Mouse (Mus musculus) liver, embryonic 11.5 days (tissue): Measurements from ENCODE around the gene Bola2. TPM values are rescaled to one million over a fixed set of nuclear protein-coding genes. Genes with fewer than 3 reads are reported as not detected.

Experiments
- ATAC-seq: fragments of 200-750 bp; cut with Nextera tagmentation; replicated peaks from 2 replicates; pipeline ENCODE4 v1.8.0; 2017; ENCODE audit warnings: moderate number of reproducible peaks, mild to moderate bottlenecking, moderate TSS enrichment, moderate library complexity; ENCODE audit not compliant: low FRiP score
- DNase-seq: peaks from one replicate; pipeline ENCODE4 v3.0.0-alpha.2; 2017; ENCODE audit warnings: low spot score
- H3K27ac ChIP-seq: fragments of 300-500 bp; sonication (generic); 2 replicates; pipeline ENCODE4 v1.5.1; 2014; ENCODE audit warnings: mild to moderate bottlenecking, low read depth, low read length, control low read depth
- H3K27me3 ChIP-seq: fragments of 300-500 bp; sonication (generic); replicated peaks from 2 replicates; pipeline ENCODE4 v1.6.1; 2014; ENCODE audit warnings: low read length, mixed read lengths; ENCODE audit not compliant: control insufficient read depth, insufficient read depth
- H3K36me3 ChIP-seq: fragments of 300-500 bp; sonication (generic); 2 replicates; pipeline ENCODE4 v1.6.1; 2014; ENCODE audit warnings: mild to moderate bottlenecking, low read length, moderate library complexity, mixed read lengths; ENCODE audit not compliant: control insufficient read depth, insufficient read depth
- H3K4me1 ChIP-seq: fragments of 300-500 bp; sonication (generic); replicated peaks from 2 replicates; pipeline ENCODE4 v1.6.1; 2014; ENCODE audit warnings: low read length, mixed read lengths; ENCODE audit not compliant: control insufficient read depth, insufficient read depth
- H3K4me2 ChIP-seq: fragments of 300-500 bp; sonication (generic); 2 replicates; pipeline ENCODE4 v1.6.1; 2014; ENCODE audit warnings: mild to moderate bottlenecking, control low read depth, moderate library complexity
- H3K4me3 ChIP-seq: fragments of 300-500 bp; sonication (generic); 2 replicates; pipeline ENCODE4 v1.5.1; 2014; ENCODE audit warnings: low read depth, low read length, control low read depth
- H3K9ac ChIP-seq: fragments of 300-500 bp; sonication (generic); 2 replicates; pipeline ENCODE4 v1.6.1; 2014; ENCODE audit warnings: low read depth, low read length, control low read depth
- H3K9me3 ChIP-seq: fragments of 300-500 bp; sonication (generic); 2 replicates; pipeline ENCODE4 v1.6.1; 2016; ENCODE audit warnings: low read length, inconsistent platforms, mixed read lengths; ENCODE audit not compliant: control insufficient read depth
- WGBS: fragments of 180-500 bp; shearing (Covaris S2); extraction: QIAGEN DNeasy Blood & Tissue Kit; methylation state at CpG from one replicate; pipeline ENCODE4 v1.1.7; 2014; 5-methylcytosine and 5-hydroxymethylcytosine counted together
- polyA plus RNA-seq: library from polyadenylated mRNA; unstranded; fragments of >200 nt; fragmentation: Nextera tagmentation; extraction: Ambion mirVana; gene quantifications from 2 replicates; pipeline ENCODE4 v1.2.1, GENCODE M21; 2014

Bola2 gene
- polyA plus RNA-seq, 1 experiment from 2014 or later = 217 TPM

- peak overlapping the region; percentile 15; the same call in 1 of the 2 replicates for H3K4me3 ChIP-seq
- peak overlapping the region; percentile 70; the same call in 1 of the 2 replicates for H3K27ac ChIP-seq
- H3K4me1 ChIP-seq = 0 out of 2 replicates have a peak, but pooled peaks cover 2% of the 10 kb centered on the region
- ATAC-seq = no peak
- DNase-seq = no peak
- peak overlapping the region; percentile 41 for H3K4me2 ChIP-seq
- 0 out of 2 replicates have a peak overlapping the region, but pooled peaks have one; percentile 22 for H3K9ac ChIP-seq
- 56% methylated on average over 12 of the region's 12 CpGs for WGBS
- no peaks in the 10 kb centered on the region for H3K36me3 ChIP-seq
- no peaks in the 10 kb centered on the region for H3K27me3 ChIP-seq
- no peaks in the 10 kb centered on the region for H3K9me3 ChIP-seq
Measured at GRCm38 (mm10) chr7:126746066-126746465, 50.9 kb downstream of the Bola2 start.

- 17% methylated on average over 6 of the region's 6 CpGs for WGBS
- Histone ChIP-seq H3K4me1 (0 out of 2 replicates have a peak, but pooled peaks cover 2% of the 10 kb centered on the region), H3K36me3 (no peaks in the 10 kb centered on the region), H3K9ac (no peak overlapping the region), H3K27ac (peak overlapping the region; percentile 70; the same call in 1 of the 2 replicates), H3K27me3 (no peaks in the 10 kb centered on the region), H3K9me3 (no peaks in the 10 kb centered on the region), H3K4me2 (peak overlapping the region; percentile 41), H3K4me3 (no peak overlapping the region)
- ATAC-seq (peak; percentile 43), DNase-seq (no peak)
Measured at GRCm38 (mm10) chr7:126746798-126747197, 51.6 kb downstream of the Bola2 start.

GRCm38 (mm10) chr7:126748824-126749223, 53.6 kb downstream of the Bola2 start:
- no peak overlapping the region for H3K27ac ChIP-seq
- 0 out of 2 replicates have a peak, but pooled peaks cover 2% of the 10 kb centered on the region for H3K4me1 ChIP-seq
- 72% methylated on average over 7 of the region's 7 CpGs for WGBS

More at GRCm38 (mm10) chr7:126748824-126749223, 53.6 kb downstream of the Bola2 start:
- ATAC-seq (no peak), DNase-seq (no peak)
- no peaks in the 10 kb centered on the region for H3K9me3 ChIP-seq
- no peaks in the 10 kb centered on the region for H3K36me3 ChIP-seq
- no peak overlapping the region for H3K4me3 ChIP-seq
- H3K9ac ChIP-seq = no peak overlapping the region
- no peaks in the 10 kb centered on the region for H3K27me3 ChIP-seq
- no peak overlapping the region for H3K4me2 ChIP-seq

Other genes starting within 250 kb of the Bola2 start
- 1.3 TPM in 2 replicates for gene Atp2a1, start 232.3 kb upstream of the Bola2 start, polyA plus RNA-seq
- gene Sh2b1, start 220.0 kb upstream of the Bola2 start, polyA plus RNA-seq = 26.2 and 26.4 TPM in 2 replicates
- 193 and 211 TPM in 2 replicates for gene Tufm, start 208.0 kb upstream of the Bola2 start, polyA plus RNA-seq
- 71.4 and 75.7 TPM in 2 replicates for gene Atxn2l, start 192.0 kb upstream of the Bola2 start, polyA plus RNA-seq
- 195 and 201 TPM in 2 replicates for gene Eif3c, start 129.0 kb upstream of the Bola2 start, polyA plus RNA-seq
- 0.68 and 1.4 TPM in 2 replicates for gene Apobr, start 110.5 kb upstream of the Bola2 start, polyA plus RNA-seq
- gene Cln3, start 109.6 kb upstream of the Bola2 start, polyA plus RNA-seq = 19.7 and 25.2 TPM in 2 replicates
- not detected in 2 replicates for gene Il27, start 100.5 kb upstream of the Bola2 start, polyA plus RNA-seq
- 4.3 and 7.1 TPM in 2 replicates for gene Nupr1, start 64.5 kb upstream of the Bola2 start, polyA plus RNA-seq
- gene Sgf29, start 46.1 kb upstream of the Bola2 start, polyA plus RNA-seq = 53.7 and 64.5 TPM in 2 replicates
- gene Sult1a1, start 19.0 kb upstream of the Bola2 start, polyA plus RNA-seq = 0.14 and 0.44 TPM in 2 replicates
- gene Slx1b, start 383 bp downstream of the Bola2 start, polyA plus RNA-seq = 6.6 and 7.7 TPM in 2 replicates
- 94.0 and 94.9 TPM in 2 replicates for gene Coro1a, start 12.4 kb downstream of the Bola2 start, polyA plus RNA-seq
- gene Mapk3, start 64.2 kb downstream of the Bola2 start, polyA plus RNA-seq = 34.0 and 39.3 TPM in 2 replicates
- gene Gdpd3, start 70.9 kb downstream of the Bola2 start, polyA plus RNA-seq = 0.87 and 0.96 TPM in 2 replicates
- gene Ypel3, start 81.6 kb downstream of the Bola2 start, polyA plus RNA-seq = 49.1 and 52.2 TPM in 2 replicates
- 0.22 and 0.55 TPM in 2 replicates for gene Tbx6, start 86.1 kb downstream of the Bola2 start, polyA plus RNA-seq
- 266 and 269 TPM in 2 replicates for gene Ppp4c, start 97.1 kb downstream of the Bola2 start, polyA plus RNA-seq
- 0.21 TPM in 1 of 2 replicates, not detected in the other for gene Fam57b, start 102.3 kb downstream of the Bola2 start, polyA plus RNA-seq
- gene 4930451I11Rik, start 136.2 kb downstream of the Bola2 start, polyA plus RNA-seq = not detected in 2 replicates
- 0.52 and 1.6 TPM in 2 replicates for gene Doc2a, start 152.0 kb downstream of the Bola2 start, polyA plus RNA-seq
- gene Hirip3, start 166.6 kb downstream of the Bola2 start, polyA plus RNA-seq = 17.3 and 24.6 TPM in 2 replicates
- 124 and 130 TPM in 2 replicates for gene Ino80e, start 167.0 kb downstream of the Bola2 start, polyA plus RNA-seq
- gene Taok2, start 189.3 kb downstream of the Bola2 start, polyA plus RNA-seq = 23.0 and 24.0 TPM in 2 replicates
- gene Tmem219, start 227.5 kb downstream of the Bola2 start, polyA plus RNA-seq = 23.2 and 23.9 TPM in 2 replicates
- gene Kctd13, start 233.5 kb downstream of the Bola2 start, polyA plus RNA-seq = 15.7 and 16.5 TPM in 2 replicates